Mouse (Mus musculus): ENCODE measurements around the gene Tmem116.
A peak's percentile ranks its signal among the peaks of the same experiment; 100 is the strongest.

Tmem116 gene

DNA sequence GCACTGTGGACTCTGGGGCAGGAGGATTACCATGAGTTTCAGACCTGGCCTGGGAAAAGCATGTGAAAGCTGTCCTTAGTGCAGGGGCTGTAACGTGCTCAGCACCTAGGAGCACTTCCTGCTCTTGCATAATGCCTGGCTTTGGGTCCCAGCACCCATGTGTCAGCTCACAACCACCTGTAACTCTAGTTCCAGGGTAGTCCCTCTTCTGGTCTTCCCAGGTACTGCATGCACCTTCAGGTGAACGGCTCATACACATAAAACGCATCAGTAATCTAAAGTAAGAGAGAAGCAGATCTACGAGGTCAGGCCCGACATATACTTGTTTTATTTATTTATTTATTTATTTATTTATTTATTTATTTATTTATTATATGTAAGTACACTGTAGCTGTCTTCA, 82.8 kb downstream of the Tmem116 start:
- DNase-seq (ENCODE audit: extremely low read depth, insufficient read length, low spot score), result no peak

DNA sequence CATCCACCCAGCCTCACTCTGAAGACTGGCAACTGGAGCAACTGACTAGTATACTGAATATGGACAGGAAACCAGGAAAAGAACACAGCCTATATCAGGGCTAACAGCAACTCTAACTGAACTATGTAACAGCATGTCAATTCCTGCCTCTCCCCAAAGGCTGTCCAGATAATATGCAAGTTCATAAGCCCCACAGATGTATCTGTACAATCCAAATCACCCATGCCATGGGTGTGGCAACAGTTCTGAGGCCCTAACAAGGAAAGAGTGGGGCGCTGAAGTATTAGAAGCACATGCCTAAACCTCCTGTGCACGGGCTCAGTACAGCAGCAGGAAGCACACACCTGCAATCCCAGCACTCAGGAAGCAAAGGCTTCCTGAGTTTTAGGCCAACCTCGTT, 83.4 kb downstream of the Tmem116 start:
- DNase-seq (ENCODE audit: extremely low read depth, insufficient read length, low spot score), result no peak

GRCm38 (mm10) chr5:121536921-121537555, 85.3 kb downstream of the Tmem116 start:
- no peak for DNase-seq (ENCODE audit: extremely low read depth, insufficient read length, low spot score)

DNA sequence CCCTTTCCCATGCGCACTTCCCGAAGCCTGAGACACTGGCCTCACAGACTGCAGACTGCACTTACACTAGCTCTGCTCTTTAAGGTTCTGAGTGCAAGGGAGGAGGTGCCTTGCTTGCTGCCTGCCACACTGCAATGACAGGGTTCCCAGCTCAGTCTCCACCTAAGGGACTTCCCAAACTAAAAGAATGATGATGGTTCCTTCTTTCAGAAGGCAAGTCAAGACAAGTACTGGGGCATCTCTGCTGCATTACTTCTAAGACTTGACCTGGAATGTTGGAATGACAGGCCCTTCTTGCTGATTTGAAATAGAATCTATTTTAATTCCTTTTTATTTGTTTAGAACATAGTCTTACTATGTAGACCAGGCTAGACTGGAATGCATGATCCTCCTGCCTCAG, 85.9 kb downstream of the Tmem116 start:
- no peak for DNase-seq (ENCODE audit: extremely low read depth, insufficient read length, low spot score)

GRCm38 (mm10) chr5:121540066-121540465, 88.4 kb downstream of the Tmem116 start:
- DNase-seq (ENCODE audit: extremely low read depth, insufficient read length, low spot score), result no peak

- no peak for DNase-seq (ENCODE audit: extremely low read depth, insufficient read length, low spot score)
These were observed 89.5 kb downstream of the Tmem116 start for GRCm38 (mm10) chr5:121541235-121541634.

DNA sequence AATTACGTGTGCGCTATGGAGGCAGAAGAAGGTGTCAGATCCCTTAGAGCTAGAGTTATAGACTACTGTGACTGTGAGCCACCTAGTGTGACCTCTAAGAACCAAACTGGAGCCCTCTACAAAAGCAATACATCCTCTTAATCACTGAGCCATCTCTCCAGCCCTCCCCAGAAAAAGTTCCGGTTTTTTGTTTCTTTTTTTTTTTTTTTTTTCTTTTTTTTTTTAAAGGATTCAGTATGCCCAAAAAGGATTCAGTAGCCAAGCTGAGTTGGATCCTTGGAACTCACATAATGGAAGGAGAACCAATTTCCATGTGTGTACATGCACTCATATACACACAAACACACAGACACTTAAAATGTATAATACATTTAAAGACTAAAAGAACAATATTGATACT, 91.7 kb downstream of the Tmem116 start:
- DNase-seq (ENCODE audit: extremely low read depth, insufficient read length, low spot score), result no peak

DNA sequence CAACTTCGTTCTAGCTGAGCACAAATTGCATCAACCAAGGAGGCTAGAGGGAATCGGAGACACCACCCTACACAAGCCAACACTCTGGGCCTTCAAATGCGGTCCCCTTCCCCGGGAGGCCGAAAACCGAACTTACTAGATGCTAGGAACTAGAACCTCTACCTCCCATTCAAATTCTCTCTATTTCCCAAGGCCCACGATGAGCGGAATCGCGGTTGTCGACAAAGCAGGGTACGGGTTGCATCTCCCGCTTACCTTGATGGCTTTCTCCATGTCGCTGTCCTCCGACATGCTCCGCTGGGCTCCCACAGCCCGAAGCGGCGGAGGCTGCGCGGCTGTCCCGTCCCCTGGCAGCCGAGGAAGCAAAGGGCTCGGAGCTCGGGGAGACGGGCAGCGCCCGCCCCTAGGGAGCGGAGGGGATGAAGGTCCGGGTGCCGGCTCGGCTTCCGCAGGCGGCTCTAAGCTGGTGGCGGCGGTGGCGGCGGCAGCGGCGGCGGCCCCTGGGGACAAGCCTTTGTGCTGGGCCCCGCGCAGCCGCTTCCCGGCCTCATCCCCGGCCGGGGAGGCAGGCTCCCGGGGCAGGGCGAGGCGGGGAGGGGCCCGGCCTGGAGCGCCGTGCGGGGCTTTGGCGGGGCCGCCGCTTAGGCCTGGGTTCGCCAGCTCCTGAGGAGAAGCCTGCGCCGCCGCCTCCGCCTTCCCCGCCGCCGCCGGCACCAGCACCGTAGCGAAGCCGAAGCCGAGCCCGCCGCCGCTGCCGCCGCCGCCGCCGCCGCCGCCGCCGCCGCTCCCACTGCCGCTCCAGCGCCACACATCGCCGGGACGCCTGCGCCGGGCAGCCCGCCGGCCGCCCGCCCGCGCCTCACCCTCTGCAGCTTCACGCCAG, 93.5 kb downstream of the Tmem116 start, which contains the start of the genes Adam1a and Gm42878:
TSS of gene Adam1a (minus strand) at position 573 of the 883 bp plus-strand sequence.
TSS of gene Gm42878 (minus strand) at position 573 of the 883 bp plus-strand sequence.
- peak; percentile 43 for DNase-seq (ENCODE audit: extremely low read depth, insufficient read length, low spot score)

GRCm38 (mm10) chr5:121545793-121546529, 94.3 kb downstream of the Tmem116 start, which contains the start of gene Mapkapk5:
Gene Mapkapk5, minus strand, starts transcription at chr5:121545905.
- DNase-seq (ENCODE audit: extremely low read depth, insufficient read length, low spot score), result peak; percentile 90

DNA sequence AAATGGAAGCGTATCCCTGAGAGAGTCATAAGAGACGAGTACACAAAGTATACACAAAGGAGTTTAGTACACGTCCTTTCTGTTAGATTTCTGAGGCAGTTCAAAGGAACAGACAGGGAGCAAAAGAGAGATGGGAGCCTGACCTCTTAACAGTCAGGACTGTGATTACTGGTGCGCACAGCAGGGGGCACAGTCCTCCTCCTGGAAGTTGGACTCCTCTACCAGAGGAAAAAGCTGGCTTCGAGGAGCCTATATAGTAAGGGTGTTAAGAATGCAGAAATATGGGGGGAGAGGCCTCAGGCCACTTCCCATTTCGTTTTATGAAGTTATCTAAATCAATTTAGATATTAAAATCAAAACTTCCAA, 94.8 kb downstream of the Tmem116 start:
- peak; percentile 26 for DNase-seq (ENCODE audit: extremely low read depth, insufficient read length, low spot score)

GRCm38 (mm10) chr5:121547084-121547483, 95.4 kb downstream of the Tmem116 start:
- DNase-seq (ENCODE audit: extremely low read depth, insufficient read length, low spot score), result no peak

- DNase-seq (ENCODE audit: extremely low read depth, insufficient read length, low spot score), result no peak
These were observed 97.5 kb downstream of the Tmem116 start for GRCm38 (mm10) chr5:121549196-121549595.

GRCm38 (mm10) chr5:121562436-121562835, 110.7 kb downstream of the Tmem116 start:
- DNase-seq (ENCODE audit: extremely low read depth, insufficient read length, low spot score), result no peak

GRCm38 (mm10) chr5:121564468-121564895, 112.8 kb downstream of the Tmem116 start:
- DNase-seq (ENCODE audit: extremely low read depth, insufficient read length, low spot score), result peak; percentile 49

DNA sequence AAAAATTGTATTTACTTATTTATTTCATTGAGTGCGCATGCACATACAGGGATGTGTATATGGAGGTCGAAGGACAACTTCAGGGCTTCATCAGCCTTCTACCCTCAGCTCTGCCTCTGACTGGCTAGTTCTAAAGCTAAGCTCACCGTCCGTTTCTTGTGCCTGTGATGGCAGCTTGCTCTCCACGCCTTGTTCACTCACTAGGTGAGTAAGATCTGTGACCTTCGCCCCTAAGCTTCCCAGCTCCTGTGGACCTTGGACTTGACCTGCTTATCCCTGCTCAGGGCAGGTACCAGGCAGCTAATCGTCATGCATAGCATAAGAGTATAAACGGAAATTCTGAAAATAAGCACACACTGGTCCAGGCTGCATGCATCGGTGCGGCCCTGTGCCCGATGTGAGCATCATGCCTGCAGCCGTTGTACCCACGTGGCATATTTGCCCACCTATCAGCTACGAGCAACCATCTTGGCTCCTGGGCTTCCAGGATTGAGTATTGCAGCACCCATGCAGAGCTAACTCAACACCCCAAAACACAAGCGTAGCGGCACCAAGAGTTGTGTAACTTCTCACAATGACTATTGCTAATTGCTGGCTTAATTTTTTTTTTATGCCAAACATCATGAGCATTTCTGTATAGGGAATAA, 114.5 kb downstream of the Tmem116 start:
- no peak for DNase-seq (ENCODE audit: extremely low read depth, insufficient read length, low spot score)

- DNase-seq (ENCODE audit: extremely low read depth, insufficient read length, low spot score), result no peak
These were observed 118.3 kb downstream of the Tmem116 start for GRCm38 (mm10) chr5:121569881-121570420.

- DNase-seq (ENCODE audit: extremely low read depth, insufficient read length, low spot score), result no peak
These were observed 119.1 kb downstream of the Tmem116 start for GRCm38 (mm10) chr5:121570787-121571186.

Measured in 3134 (cell line).